Mouse (Mus musculus): Measurements from ENCODE around the gene Setd4.

Gene Setd4

DNA sequence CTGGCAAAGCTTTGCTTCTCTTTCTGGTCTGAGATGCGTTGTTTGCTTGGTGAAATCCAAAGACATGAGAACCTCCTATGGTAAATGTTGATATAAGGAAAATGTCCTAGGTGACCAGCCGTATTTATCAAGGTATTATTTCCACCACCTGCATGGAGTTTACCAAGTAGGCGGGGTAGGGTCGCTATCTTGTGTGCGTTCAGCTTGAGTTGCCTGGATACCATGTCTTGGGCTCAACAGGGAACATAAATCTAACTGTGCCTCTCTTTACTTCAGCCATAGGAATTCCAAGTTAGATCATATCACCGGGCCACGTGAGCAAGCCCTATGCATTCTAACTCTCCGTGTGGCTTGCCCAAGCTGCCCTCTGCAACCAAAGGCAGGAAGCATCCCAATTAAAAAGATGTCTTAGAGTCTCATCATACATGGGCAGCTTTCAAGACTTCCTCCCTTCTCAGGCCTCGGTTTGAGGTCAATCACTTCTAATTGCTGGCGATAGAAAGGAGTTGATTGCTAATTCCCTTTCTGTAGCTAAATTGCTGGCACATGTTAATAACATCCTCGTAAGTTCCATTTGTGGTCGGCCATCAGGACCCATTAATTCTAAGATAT lies 57.4 kb downstream of the Setd4 start:
- DNase-seq (ENCODE audit: low read depth, low spot score) = no peak

DNA sequence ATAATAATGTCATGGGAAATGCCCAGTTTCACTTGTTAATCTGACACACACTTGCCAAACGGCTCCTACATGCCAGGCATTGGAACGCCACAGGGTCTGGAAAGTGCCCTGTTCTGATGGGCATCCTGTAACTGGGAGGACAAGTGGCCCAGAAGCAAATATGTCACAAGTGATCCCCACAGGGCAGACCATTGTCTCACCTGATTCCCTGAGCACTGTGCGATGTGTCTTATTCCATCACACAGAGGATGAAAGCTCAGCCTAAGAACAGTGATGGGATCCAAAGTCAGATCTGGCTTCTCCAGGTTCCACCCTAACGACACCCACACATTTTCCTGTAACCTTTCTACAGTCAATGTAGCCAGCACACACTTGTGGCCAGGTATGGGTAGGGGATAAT lies 58.9 kb downstream of the Setd4 start:
- no peak for DNase-seq (ENCODE audit: low read depth, low spot score)

DNA sequence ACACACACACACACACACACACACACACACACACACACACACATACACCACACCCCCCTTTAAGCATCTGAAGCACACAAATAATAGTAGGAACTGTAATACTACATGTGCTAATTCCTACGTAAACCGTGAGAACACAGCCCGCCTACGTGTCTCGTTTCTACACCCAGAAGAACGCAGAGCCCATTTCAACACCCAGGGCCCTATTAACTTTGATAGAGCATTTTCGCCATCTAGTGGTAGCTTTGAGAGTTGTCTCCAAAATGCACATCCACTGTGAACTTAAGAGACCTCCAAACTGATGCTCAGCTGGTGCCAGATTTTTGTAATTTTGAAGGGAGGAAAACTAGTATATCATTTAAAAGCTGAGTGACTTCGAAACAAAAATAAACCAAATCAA lies 60.2 kb downstream of the Setd4 start:
- DNase-seq (ENCODE audit: low read depth, low spot score) = peak; percentile 86

DNA sequence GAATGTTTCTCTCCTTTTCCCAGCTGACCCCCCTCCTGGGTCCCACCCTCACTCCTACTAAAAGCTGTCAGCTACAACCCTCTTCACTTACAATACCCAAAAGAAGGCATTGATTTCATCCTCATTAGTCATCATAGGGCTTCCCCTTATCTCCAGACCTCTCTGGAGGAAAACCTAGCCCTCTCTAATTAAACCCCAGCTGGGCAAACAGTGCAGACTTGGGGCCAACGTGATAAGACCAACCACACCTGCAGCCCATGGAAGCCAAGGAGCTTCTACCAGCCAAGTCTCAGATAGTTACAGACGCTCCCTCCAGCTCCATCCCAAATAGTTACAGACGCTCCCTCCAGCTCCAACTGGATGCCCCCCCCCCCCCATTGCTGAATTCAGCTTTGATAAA lies 64.0 kb downstream of the Setd4 start:
- no peak for DNase-seq (ENCODE audit: low read depth, low spot score)

DNA sequence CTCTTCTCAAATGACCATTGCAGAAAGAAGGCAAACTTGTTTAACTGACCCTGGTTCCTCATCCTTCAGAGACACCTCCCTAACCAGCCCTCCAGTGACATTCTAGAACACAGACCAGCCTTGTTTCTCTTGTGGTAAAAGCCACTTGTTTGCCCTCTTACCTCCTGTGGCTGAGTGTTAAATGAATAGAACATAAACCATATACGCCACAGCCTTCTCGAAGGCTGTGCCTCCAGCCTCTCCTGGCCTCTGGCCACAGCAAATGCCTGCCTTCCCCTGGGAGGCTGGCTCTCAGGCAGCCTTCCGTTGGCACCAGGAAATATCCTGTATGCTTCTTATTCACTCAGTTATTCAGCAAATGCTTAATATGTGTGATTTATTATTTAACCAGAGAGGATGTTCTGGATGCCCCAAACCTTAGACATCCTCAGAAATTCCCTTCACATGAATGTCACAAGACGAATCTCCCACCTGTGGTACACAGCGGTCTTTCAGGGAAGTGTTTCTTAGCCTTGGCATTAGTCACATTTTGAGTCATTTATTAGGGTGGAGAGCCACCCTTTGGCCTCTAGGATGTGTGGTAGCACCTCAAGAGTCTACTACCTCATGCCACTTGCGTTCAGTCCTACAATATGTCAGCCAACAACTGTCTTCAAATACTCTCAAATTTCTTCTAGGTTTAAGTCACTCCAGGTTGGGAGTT lies 68.6 kb downstream of the Setd4 start:
- DNase-seq (ENCODE audit: low read depth, low spot score) = no peak
